Mouse (Mus musculus) retina, adult 2 months (tissue): ENCODE data around the gene Adamtsl3.

ENCODE experiments used
- DNase-seq: peaks from one replicate; pipeline ENCODE4 v3.0.0-alpha.2; 2012; ENCODE audit warnings: low read depth, low spot score

Adamtsl3 gene

GRCm38 (mm10) chr7:82335211-82336121, at the start of gene Adamtsl3:
TSS of gene Adamtsl3 (plus strand) at chr7:82335694.
- no peak for DNase-seq

- DNase-seq = no peak
Observed at GRCm38 (mm10) chr7:82287242-82287641, 48.3 kb upstream of the Adamtsl3 start.

GRCm38 (mm10) chr7:82293441-82293840, 42.1 kb upstream of the Adamtsl3 start:
- no peak for DNase-seq

GRCm38 (mm10) chr7:82294083-82294482, 41.4 kb upstream of the Adamtsl3 start:
- DNase-seq = no peak

- DNase-seq = no peak
Observed at GRCm38 (mm10) chr7:82294611-82295010, 40.9 kb upstream of the Adamtsl3 start.

GRCm38 (mm10) chr7:82308398-82308797, 27.1 kb upstream of the Adamtsl3 start:
- DNase-seq = no peak

- DNase-seq = no peak
Observed at GRCm38 (mm10) chr7:82318515-82318914, 17.0 kb upstream of the Adamtsl3 start.

- no peak for DNase-seq
Observed at GRCm38 (mm10) chr7:82326616-82327015, 8.9 kb upstream of the Adamtsl3 start.

- no peak for DNase-seq
Observed at GRCm38 (mm10) chr7:82327201-82327600, 8.3 kb upstream of the Adamtsl3 start.

- DNase-seq = no peak
Observed at GRCm38 (mm10) chr7:82327881-82328280, 7.6 kb upstream of the Adamtsl3 start.

GRCm38 (mm10) chr7:82329831-82330230, 5.7 kb upstream of the Adamtsl3 start:
- DNase-seq = no peak

GRCm38 (mm10) chr7:82330860-82331259, 4.6 kb upstream of the Adamtsl3 start:
- DNase-seq = no peak

- DNase-seq = no peak
Observed at GRCm38 (mm10) chr7:82334000-82334399, 1.5 kb upstream of the Adamtsl3 start.

- no peak for DNase-seq
Observed at GRCm38 (mm10) chr7:82336132-82336531, 638 bp downstream of the Adamtsl3 start.

GRCm38 (mm10) chr7:82338121-82338520, 2.6 kb downstream of the Adamtsl3 start:
- DNase-seq = no peak

- no peak for DNase-seq
Observed at GRCm38 (mm10) chr7:82338532-82338931, 3.0 kb downstream of the Adamtsl3 start.

- DNase-seq = no peak
Observed at GRCm38 (mm10) chr7:82339214-82339613, 3.7 kb downstream of the Adamtsl3 start.

GRCm38 (mm10) chr7:82341476-82341875, 6.0 kb downstream of the Adamtsl3 start:
- no peak for DNase-seq

GRCm38 (mm10) chr7:82346706-82347105, 11.2 kb downstream of the Adamtsl3 start:
- no peak for DNase-seq

- no peak for DNase-seq
Observed at GRCm38 (mm10) chr7:82349796-82350195, 14.3 kb downstream of the Adamtsl3 start.

- DNase-seq = no peak
Observed at GRCm38 (mm10) chr7:82350421-82350820, 14.9 kb downstream of the Adamtsl3 start.

GRCm38 (mm10) chr7:82359146-82359545, 23.7 kb downstream of the Adamtsl3 start:
- DNase-seq = no peak

- no peak for DNase-seq
Observed at GRCm38 (mm10) chr7:82359674-82360073, 24.2 kb downstream of the Adamtsl3 start.
